Mouse (Mus musculus) liver, adult 2 months (tissue): Measurements from ENCODE around the gene Gnb1l.

Source experiments
- CTCF ChIP-seq: fragments of 200-500 bp; IDR thresholded peaks from 2 replicates; pipeline ENCODE4 v1.5.1; 2011; ENCODE audit warnings: low read depth, low read length, control low read depth
- POLR2A ChIP-seq: fragments of 200-500 bp; IDR thresholded peaks from 2 replicates; pipeline ENCODE4 v1.6.1; 2011; ENCODE audit warnings: low read length, control low read depth; ENCODE audit not compliant: insufficient read depth; ENCODE audit errors: extremely low read depth

- no peak for TF ChIP-seq POLR2A
- TF ChIP-seq CTCF = no peak
Observed at GRCm38 (mm10) chr16:18471976-18472375, 26.5 kb upstream of the Gnb1l start.
